Mouse (Mus musculus) embryo, embryonic 11.5 days (tissue): ENCODE results near the gene Ebf1.

Experiments used
- DNase-seq: peaks from one replicate; pipeline ENCODE4 v3.0.0-alpha.2; 2012; ENCODE audit warnings: low read depth, low spot score

Gene Ebf1

GRCm38 (mm10) chr11:44619131-44619886 lies 2.2 kb downstream of the Ebf1 start:
- no peak for DNase-seq

- DNase-seq: no peak
Measured at GRCm38 (mm10) chr11:44619887-44620693, 3.0 kb downstream of the Ebf1 start.

- DNase-seq: no peak
Measured at GRCm38 (mm10) chr11:44620694-44621446, 3.8 kb downstream of the Ebf1 start.

- no peak for DNase-seq
Measured at GRCm38 (mm10) chr11:44621615-44622014, 4.5 kb downstream of the Ebf1 start.

- DNase-seq: no peak
Measured at GRCm38 (mm10) chr11:44622023-44622731, 5.1 kb downstream of the Ebf1 start.

- no peak for DNase-seq
Measured at GRCm38 (mm10) chr11:44624564-44624963, 7.4 kb downstream of the Ebf1 start.

GRCm38 (mm10) chr11:44626065-44626464 lies 8.9 kb downstream of the Ebf1 start:
- DNase-seq: no peak

- DNase-seq: no peak
Measured at GRCm38 (mm10) chr11:44628412-44628811, 11.3 kb downstream of the Ebf1 start.

- DNase-seq: no peak
Measured at GRCm38 (mm10) chr11:44632064-44632968, 15.2 kb downstream of the Ebf1 start.

- no peak for DNase-seq
Measured at GRCm38 (mm10) chr11:44633001-44633693, 16.0 kb downstream of the Ebf1 start.

GRCm38 (mm10) chr11:44634552-44635193 lies 17.6 kb downstream of the Ebf1 start:
- DNase-seq: no peak

GRCm38 (mm10) chr11:44636241-44636640 lies 19.1 kb downstream of the Ebf1 start:
- no peak for DNase-seq

GRCm38 (mm10) chr11:44638193-44638754 lies 21.2 kb downstream of the Ebf1 start:
- no peak for DNase-seq

- DNase-seq: no peak
Measured at GRCm38 (mm10) chr11:44641496-44641895, 24.4 kb downstream of the Ebf1 start.

- DNase-seq: no peak
Measured at GRCm38 (mm10) chr11:44654340-44655019, 37.4 kb downstream of the Ebf1 start.

GRCm38 (mm10) chr11:44655468-44655867 lies 38.4 kb downstream of the Ebf1 start:
- DNase-seq: no peak

- no peak for DNase-seq
Measured at GRCm38 (mm10) chr11:44656916-44657315, 39.8 kb downstream of the Ebf1 start.

GRCm38 (mm10) chr11:44657833-44658395 lies 40.8 kb downstream of the Ebf1 start:
- DNase-seq: no peak
